Mouse (Mus musculus): ENCODE measurements around the gene Pkn3. TPM values are rescaled to one million over a fixed set of nuclear protein-coding genes. Genes with fewer than 3 reads are reported as not detected.
A peak's percentile ranks its signal among the peaks of the same experiment; 100 is the strongest.

Pkn3 gene
- polyA plus RNA-seq, 1 experiment from 2014 or later = 3.4 TPM

DNA sequence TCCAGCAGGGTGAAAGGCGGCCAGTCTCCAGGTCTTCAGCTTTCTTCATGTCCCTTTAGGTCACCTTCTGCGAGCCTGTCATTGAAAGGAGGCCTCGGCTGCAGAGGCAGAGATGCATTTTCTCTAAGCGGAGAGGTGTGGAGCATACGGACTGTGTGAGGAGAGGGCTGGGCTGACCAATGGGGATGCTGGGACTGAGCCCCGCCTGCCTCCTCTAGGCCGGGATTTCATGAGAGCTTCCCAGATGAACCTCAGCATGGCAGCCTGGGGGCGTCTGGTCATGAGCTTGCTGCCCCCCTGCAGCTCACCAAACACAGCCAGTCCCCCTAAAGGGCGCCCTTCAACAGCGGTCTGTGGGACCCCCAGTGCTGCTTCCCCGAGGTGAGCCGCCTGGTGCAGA, 7.1 kb downstream of the Pkn3 start:
- WGBS = 46% methylated on average over 12 of the region's 12 CpGs
- Histone ChIP-seq H3K9me3 (ENCODE audit: control insufficient read depth) (no peaks in the 10 kb centered on the region), H3K27ac (ENCODE audit: low read depth, low read length) (no peak overlapping the region), H3K4me1 (replicated peaks; ENCODE audit: control insufficient read depth, insufficient read depth, low read length) (no peaks in the 10 kb centered on the region), H3K27me3 (replicated peaks; ENCODE audit: control insufficient read depth, insufficient read depth, low read length) (no peaks in the 10 kb centered on the region), H3K9ac (ENCODE audit: low read depth, low read length) (no peak overlapping the region), H3K36me3 (ENCODE audit: control insufficient read depth, insufficient read depth) (0 out of 2 replicates have a peak, but pooled peaks cover 1% of the 10 kb centered on the region), H3K4me2 (replicated peaks; ENCODE audit: low read depth) (peak overlapping the region; percentile 44), H3K4me3 (ENCODE audit: low read depth, low read length) (no peak overlapping the region)
- no peak for ATAC-seq
- TF ChIP-seq CTCF (IDR thresholded peaks at IDR 0.05; ENCODE audit: low read depth) = 0 out of 2 replicates have a peak, but pooled peaks have one; percentile 1

DNA sequence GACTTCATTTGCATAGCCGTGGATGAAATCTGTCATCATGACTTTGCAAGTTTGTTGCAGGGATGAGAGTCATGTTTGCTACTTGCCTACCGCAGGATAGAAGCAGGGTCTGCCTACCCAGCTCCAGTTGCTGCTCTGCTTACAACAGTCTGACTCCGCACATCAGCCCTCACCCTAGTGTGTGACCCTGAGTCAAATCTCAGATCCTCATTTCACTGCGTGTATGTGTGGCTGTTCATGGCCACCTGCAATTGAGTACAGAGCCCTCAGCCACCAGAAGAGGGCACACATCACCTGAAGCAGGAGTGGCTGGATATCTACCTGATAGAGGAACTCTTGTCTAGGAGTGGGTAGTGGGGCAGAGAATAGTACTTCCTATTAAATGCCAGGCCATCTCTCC, 9.8 kb downstream of the Pkn3 start:
- WGBS = 91% methylated on average over 4 of the region's 4 CpGs
- Histone ChIP-seq H3K9ac (ENCODE audit: low read depth, low read length) (no peak overlapping the region), H3K36me3 (ENCODE audit: control insufficient read depth, insufficient read depth) (peaks cover 28% of the 10 kb centered on the region), H3K27me3 (replicated peaks; ENCODE audit: control insufficient read depth, insufficient read depth, low read length) (no peaks in the 10 kb centered on the region), H3K27ac (ENCODE audit: low read depth, low read length) (no peak overlapping the region), H3K4me3 (ENCODE audit: low read depth, low read length) (no peak overlapping the region), H3K4me1 (replicated peaks; ENCODE audit: control insufficient read depth, insufficient read depth, low read length) (no peaks in the 10 kb centered on the region), H3K4me2 (replicated peaks; ENCODE audit: low read depth) (no peak overlapping the region), H3K9me3 (ENCODE audit: control insufficient read depth) (no peaks in the 10 kb centered on the region)
- TF ChIP-seq CTCF (IDR thresholded peaks at IDR 0.05; ENCODE audit: low read depth) = peak; percentile 39; the same call in 1 of the 2 replicates
- ATAC-seq = no peak

DNA sequence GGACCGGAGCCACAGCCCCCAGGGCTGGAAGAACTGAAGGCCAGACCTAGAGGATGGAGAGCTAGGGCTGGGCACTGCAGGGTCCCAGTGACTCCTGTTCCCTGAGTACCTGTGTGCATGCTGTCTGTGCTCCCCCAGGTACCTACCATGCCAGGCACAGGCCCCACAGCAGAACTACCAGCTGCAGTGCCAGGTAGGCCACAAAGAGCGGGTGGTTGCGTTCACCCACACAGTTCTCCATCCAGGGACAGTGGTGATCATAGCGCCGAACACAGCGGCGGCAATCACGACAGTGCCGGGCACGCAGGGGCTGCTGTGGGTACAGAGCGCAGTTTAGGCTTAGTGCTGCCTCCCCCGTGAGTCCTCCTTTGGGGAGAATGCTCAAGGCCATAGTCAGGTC, 14.0 kb downstream of the Pkn3 start:
- TF ChIP-seq CTCF (IDR thresholded peaks at IDR 0.05; ENCODE audit: low read depth) = no peak
- no peak overlapping the region for H3K27ac ChIP-seq (ENCODE audit: low read depth, low read length)
- WGBS = 94% methylated on average over 12 of the region's 12 CpGs
- no peak overlapping the region for H3K4me3 ChIP-seq (ENCODE audit: low read depth, low read length)
- no peaks in the 10 kb centered on the region for H3K27me3 ChIP-seq (replicated peaks; ENCODE audit: control insufficient read depth, insufficient read depth, low read length)
- H3K9ac ChIP-seq (ENCODE audit: low read depth, low read length) = no peak overlapping the region
- no peaks in the 10 kb centered on the region for H3K9me3 ChIP-seq (ENCODE audit: control insufficient read depth)
- H3K4me1 ChIP-seq (replicated peaks; ENCODE audit: control insufficient read depth, insufficient read depth, low read length) = peaks cover 4% of the 10 kb centered on the region; the same call in 1 of the 2 replicates
- peaks cover 29% of the 10 kb centered on the region for H3K36me3 ChIP-seq (ENCODE audit: control insufficient read depth, insufficient read depth)
- no peak overlapping the region for H3K4me2 ChIP-seq (replicated peaks; ENCODE audit: low read depth)
- no peak for ATAC-seq

DNA sequence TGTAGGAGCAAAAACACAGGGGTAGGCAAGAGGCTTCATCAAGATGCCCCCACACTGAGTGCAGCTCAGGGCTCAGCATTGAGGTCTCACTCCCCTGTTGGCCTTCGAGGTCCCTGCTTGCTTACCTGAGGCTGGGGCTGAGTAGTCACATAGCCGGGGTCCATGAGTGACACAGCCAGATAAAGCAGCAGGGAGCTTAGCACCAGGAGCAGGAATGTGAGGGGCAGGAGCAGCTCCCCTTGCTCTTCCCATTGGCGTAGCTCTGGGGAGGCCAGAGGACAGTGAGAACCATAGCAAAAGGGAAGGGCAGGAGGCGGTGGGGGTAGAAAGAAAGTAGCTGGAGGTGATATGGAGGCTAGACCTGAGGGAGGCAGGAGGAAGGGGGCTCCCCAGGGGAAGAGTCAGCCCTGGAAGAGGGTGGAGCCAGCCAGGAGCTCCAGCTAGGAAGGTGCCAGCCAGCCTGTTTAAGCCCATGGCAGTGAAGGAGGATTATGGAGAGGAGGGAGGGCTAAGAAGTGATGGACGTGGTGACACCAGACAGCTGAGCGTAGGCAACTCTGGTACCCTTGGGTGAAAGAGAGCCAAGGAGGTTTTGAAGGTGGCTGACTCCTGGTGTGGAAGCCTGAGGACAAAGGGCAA, 14.9 kb downstream of the Pkn3 start:
- Histone ChIP-seq H3K27ac (ENCODE audit: low read depth, low read length) (no peak overlapping the region), H3K9ac (ENCODE audit: low read depth, low read length) (peak overlapping the region; percentile 72; the same call in 1 of the 2 replicates), H3K36me3 (ENCODE audit: control insufficient read depth, insufficient read depth) (peaks cover 30% of the 10 kb centered on the region), H3K4me1 (replicated peaks; ENCODE audit: control insufficient read depth, insufficient read depth, low read length) (peaks cover 4% of the 10 kb centered on the region; the same call in 1 of the 2 replicates), H3K4me3 (ENCODE audit: low read depth, low read length) (peak overlapping the region; percentile 85), H3K4me2 (replicated peaks; ENCODE audit: low read depth) (peak overlapping the region; percentile 88), H3K9me3 (ENCODE audit: control insufficient read depth) (no peaks in the 10 kb centered on the region), H3K27me3 (replicated peaks; ENCODE audit: control insufficient read depth, insufficient read depth, low read length) (no peaks in the 10 kb centered on the region)
- TF ChIP-seq CTCF (IDR thresholded peaks at IDR 0.05; ENCODE audit: low read depth) = no peak
- ATAC-seq = no peak
- WGBS = 42% methylated on average over 6 of the region's 6 CpGs

GRCm38 (mm10) chr2:30093471-30094207, 16.2 kb downstream of the Pkn3 start, which contains the start of gene Zdhhc12:
Gene Zdhhc12, minus strand, starts transcription at chr2:30093648.
- Histone ChIP-seq H3K4me3 (ENCODE audit: low read depth, low read length) (peak within 1 kb of the TSS; percentile 85), H3K36me3 (ENCODE audit: control insufficient read depth, insufficient read depth) (peaks cover 38% of the 10 kb centered on the region), H3K9ac (ENCODE audit: low read depth, low read length) (peak within 1 kb of the TSS; percentile 72), H3K9me3 (ENCODE audit: control insufficient read depth) (no peaks in the 10 kb centered on the region), H3K27ac (ENCODE audit: low read depth, low read length) (peak within 1 kb of the TSS; percentile 74), H3K4me1 (replicated peaks; ENCODE audit: control insufficient read depth, insufficient read depth, low read length) (peaks cover 4% of the 10 kb centered on the region; the same call in 1 of the 2 replicates), H3K27me3 (replicated peaks; ENCODE audit: control insufficient read depth, insufficient read depth, low read length) (no peaks in the 10 kb centered on the region), H3K4me2 (replicated peaks; ENCODE audit: low read depth) (peak within 1 kb of the TSS; percentile 88)
- no peak; the same call in 1 of the 2 replicates for TF ChIP-seq CTCF (IDR thresholded peaks at IDR 0.05; ENCODE audit: low read depth)
- WGBS = under 1% methylated on average over 51 of the region's 51 CpGs
- peak; percentile 98 for ATAC-seq

DNA sequence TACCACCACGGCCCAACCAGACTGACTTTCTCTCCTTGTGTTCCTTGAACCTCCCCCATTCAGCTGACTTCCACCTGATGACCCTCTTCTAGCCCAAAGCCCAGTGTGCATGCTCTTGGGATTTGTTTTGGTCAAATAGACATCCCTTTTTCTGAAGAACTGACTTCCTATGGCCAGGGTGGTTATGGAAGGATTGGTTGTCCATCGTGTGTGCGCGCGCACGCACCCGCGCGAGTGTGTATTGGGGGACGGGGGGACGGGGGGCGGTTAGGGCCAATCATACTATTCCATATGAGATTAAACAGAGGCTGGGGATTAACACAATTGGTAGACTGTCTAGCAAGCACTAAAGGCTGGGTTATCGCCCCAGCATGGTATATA, 16.7 kb downstream of the Pkn3 start:
- no peak for ATAC-seq
- Histone ChIP-seq H3K9ac (ENCODE audit: low read depth, low read length) (peak overlapping the region; percentile 45), H3K9me3 (ENCODE audit: control insufficient read depth) (no peaks in the 10 kb centered on the region), H3K4me1 (replicated peaks; ENCODE audit: control insufficient read depth, insufficient read depth, low read length) (peaks cover 4% of the 10 kb centered on the region; the same call in 1 of the 2 replicates), H3K27ac (ENCODE audit: low read depth, low read length) (peak overlapping the region; percentile 60; the same call in 1 of the 2 replicates), H3K4me2 (replicated peaks; ENCODE audit: low read depth) (peak overlapping the region; percentile 88), H3K27me3 (replicated peaks; ENCODE audit: control insufficient read depth, insufficient read depth, low read length) (no peaks in the 10 kb centered on the region), H3K4me3 (ENCODE audit: low read depth, low read length) (peak overlapping the region; percentile 85), H3K36me3 (ENCODE audit: control insufficient read depth, insufficient read depth) (peaks cover 43% of the 10 kb centered on the region)
- WGBS = under 1% methylated on average over 13 of the region's 13 CpGs
- TF ChIP-seq CTCF (IDR thresholded peaks at IDR 0.05; ENCODE audit: low read depth) = no peak
